Mouse (Mus musculus) heart, adult 11 months (tissue): ENCODE results near the gene Urb2.
"Not testable (repeated sequence)": the region's sequence is repeated elsewhere in the genome, so short reads cannot be mapped to it uniquely, and the experiment has no call there.

Experiments
- DNase-seq: peaks from one replicate; pipeline ENCODE4 v3.0.0; 2022

Urb2 gene

GRCm38 (mm10) chr8:124021237-124022227 is at the start of gene Urb2, which contains the start of gene Taf5l:
Gene Urb2 (plus strand): TSS chr8:124021508.
Gene Taf5l (minus strand): TSS chr8:124021397.
- peak; percentile 99 for DNase-seq

GRCm38 (mm10) chr8:123973495-123973894 is 47.8 kb upstream of the Urb2 start:
- no peak for DNase-seq

GRCm38 (mm10) chr8:123977499-123977898 is 43.8 kb upstream of the Urb2 start:
- no peak for DNase-seq

- DNase-seq: peak; percentile 96
These were observed 43.0 kb upstream of the Urb2 start for GRCm38 (mm10) chr8:123978166-123978838.

GRCm38 (mm10) chr8:123978926-123979325 is 42.4 kb upstream of the Urb2 start:
- no peak for DNase-seq

- DNase-seq: no peak
These were observed 41.1 kb upstream of the Urb2 start for GRCm38 (mm10) chr8:123980239-123980638.

- peak; percentile 87 for DNase-seq
These were observed 39.6 kb upstream of the Urb2 start for GRCm38 (mm10) chr8:123981674-123982073.

- DNase-seq: no peak
These were observed 39.0 kb upstream of the Urb2 start for GRCm38 (mm10) chr8:123982291-123982793.

- DNase-seq: peak; percentile 100
These were observed 38.4 kb upstream of the Urb2 start, which contains the start of gene Abcb10 for GRCm38 (mm10) chr8:123982826-123983400. Gene Abcb10 (minus strand): TSS chr8:123983122.

GRCm38 (mm10) chr8:123988605-123989038 is 32.7 kb upstream of the Urb2 start:
- DNase-seq: peak; percentile 92

GRCm38 (mm10) chr8:123989128-123989527 is 32.2 kb upstream of the Urb2 start:
- DNase-seq: no peak

- DNase-seq: no peak
These were observed 30.8 kb upstream of the Urb2 start for GRCm38 (mm10) chr8:123990277-123991049.

- DNase-seq: no peak
These were observed 28.7 kb upstream of the Urb2 start for GRCm38 (mm10) chr8:123992587-123992986.

GRCm38 (mm10) chr8:123993597-123993996 is 27.7 kb upstream of the Urb2 start:
- no peak for DNase-seq

GRCm38 (mm10) chr8:123993997-123994396 is 27.3 kb upstream of the Urb2 start:
- DNase-seq: no peak

- peak; percentile 92 for DNase-seq
These were observed 21.7 kb upstream of the Urb2 start for GRCm38 (mm10) chr8:123999568-123999967.

- DNase-seq: peak; percentile 87
These were observed 18.7 kb upstream of the Urb2 start for GRCm38 (mm10) chr8:124002546-124003108.

- no peak for DNase-seq
These were observed 13.5 kb upstream of the Urb2 start for GRCm38 (mm10) chr8:124007829-124008228.

GRCm38 (mm10) chr8:124011580-124011979 is 9.7 kb upstream of the Urb2 start:
- no peak for DNase-seq

GRCm38 (mm10) chr8:124011989-124012586 is 9.2 kb upstream of the Urb2 start:
- DNase-seq: no peak

- DNase-seq: not testable (repeated sequence)
These were observed 7.0 kb upstream of the Urb2 start for GRCm38 (mm10) chr8:124014299-124014698.
